Mouse (Mus musculus): ENCODE results near the gene Fras1. TPM values are rescaled to one million over a fixed set of nuclear protein-coding genes. Genes with fewer than 3 reads are reported as not detected.
A peak's percentile ranks its signal among the peaks of the same experiment; 100 is the strongest.

Fras1 gene
- polyA plus RNA-seq, 1 experiment from 2014 or later, result 4.2 TPM

DNA sequence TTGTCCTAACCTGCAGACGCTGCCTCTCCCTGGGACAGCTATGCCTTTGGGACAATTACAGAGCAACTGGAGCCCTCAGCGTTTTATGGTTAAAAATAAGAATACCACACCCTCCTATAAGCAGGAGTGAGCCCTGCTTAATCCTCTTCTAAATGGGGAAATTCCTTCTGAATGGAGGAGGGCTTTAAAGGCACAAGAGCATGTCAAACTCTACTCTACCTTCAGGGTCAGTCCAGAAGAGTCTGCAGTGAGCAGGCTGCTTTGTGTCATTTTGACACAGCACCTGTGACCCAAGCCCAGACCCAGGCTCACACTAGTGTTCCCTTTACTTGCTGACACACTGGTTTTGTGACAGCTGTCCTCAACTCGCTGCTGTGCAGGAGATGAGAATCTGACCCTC lies 307.3 kb downstream of the Fras1 start:
- Histone ChIP-seq H3K4me1 (ENCODE audit: control insufficient read depth, insufficient read depth, low read length) (no peaks in the 10 kb centered on the region), H3K9me3 (replicated peaks; ENCODE audit: control insufficient read depth, low read length, poor library complexity, severe bottlenecking) (no peaks in the 10 kb centered on the region), H3K27ac (ENCODE audit: low read length) (no peak overlapping the region), H3K27me3 (ENCODE audit: control insufficient read depth, insufficient read depth, low read depth, low read length) (no peaks in the 10 kb centered on the region), H3K36me3 (ENCODE audit: control insufficient read depth, insufficient read depth, low read length) (no peaks in the 10 kb centered on the region), H3K4me2 (ENCODE audit: low read length) (no peak overlapping the region), H3K4me3 (ENCODE audit: low read depth, low read length) (no peak overlapping the region), H3K9ac (ENCODE audit: low read depth, low read length) (no peak overlapping the region)
- no peak for ATAC-seq
- 31% methylated on average over 3 of the region's 3 CpGs for WGBS

- no peak overlapping the region for H3K9ac ChIP-seq (ENCODE audit: low read depth, low read length)
- H3K4me1 ChIP-seq (ENCODE audit: control insufficient read depth, insufficient read depth, low read length), result no peaks in the 10 kb centered on the region
- 84% methylated on average over 2 of the region's 2 CpGs for WGBS
- H3K27me3 ChIP-seq (ENCODE audit: control insufficient read depth, insufficient read depth, low read depth, low read length), result no peaks in the 10 kb centered on the region
- ATAC-seq, result no peak
- H3K27ac ChIP-seq (ENCODE audit: low read length), result no peak overlapping the region
- no peaks in the 10 kb centered on the region for H3K36me3 ChIP-seq (ENCODE audit: control insufficient read depth, insufficient read depth, low read length)
- H3K4me2 ChIP-seq (ENCODE audit: low read length), result no peak overlapping the region
- H3K4me3 ChIP-seq (ENCODE audit: low read depth, low read length), result no peak overlapping the region
- 0 out of 2 replicates have a peak, but pooled peaks cover 3% of the 10 kb centered on the region for H3K9me3 ChIP-seq (replicated peaks; ENCODE audit: control insufficient read depth, low read length, poor library complexity, severe bottlenecking)
Measured at GRCm38 (mm10) chr5:96682777-96683176, 309.0 kb downstream of the Fras1 start.

GRCm38 (mm10) chr5:96688885-96689284 lies 315.1 kb downstream of the Fras1 start:
- Histone ChIP-seq H3K27me3 (ENCODE audit: control insufficient read depth, insufficient read depth, low read depth, low read length) (no peaks in the 10 kb centered on the region), H3K9me3 (replicated peaks; ENCODE audit: control insufficient read depth, low read length, poor library complexity, severe bottlenecking) (0 out of 2 replicates have a peak, but pooled peaks cover 3% of the 10 kb centered on the region), H3K9ac (ENCODE audit: low read depth, low read length) (no peak overlapping the region), H3K4me3 (ENCODE audit: low read depth, low read length) (no peak overlapping the region), H3K4me2 (ENCODE audit: low read length) (no peak overlapping the region), H3K36me3 (ENCODE audit: control insufficient read depth, insufficient read depth, low read length) (no peaks in the 10 kb centered on the region), H3K4me1 (ENCODE audit: control insufficient read depth, insufficient read depth, low read length) (no peaks in the 10 kb centered on the region), H3K27ac (ENCODE audit: low read length) (no peak overlapping the region)
- 74% methylated on average over 2 of the region's 2 CpGs for WGBS
- ATAC-seq, result no peak

DNA sequence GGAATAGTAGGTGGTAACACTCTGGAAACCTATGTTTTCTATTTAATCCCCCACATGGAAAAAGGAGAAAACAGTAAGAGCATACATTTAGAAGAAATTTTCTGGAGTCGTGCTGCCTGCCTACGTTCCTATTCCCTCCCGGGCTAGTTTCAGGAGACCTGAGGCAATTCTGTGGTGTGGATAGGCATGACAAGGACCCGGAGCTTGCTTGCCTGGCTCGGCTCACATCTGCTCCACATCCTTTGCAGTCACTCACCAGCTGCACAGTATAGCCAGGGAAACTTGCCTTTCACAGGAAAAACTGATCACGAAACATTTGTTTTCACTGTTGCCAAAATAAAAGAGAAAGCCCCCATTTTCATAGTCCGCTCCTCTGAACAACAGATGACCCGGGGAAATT lies 325.2 kb downstream of the Fras1 start:
- ATAC-seq, result no peak
- Histone ChIP-seq H3K27ac (ENCODE audit: low read length) (no peak overlapping the region), H3K36me3 (ENCODE audit: control insufficient read depth, insufficient read depth, low read length) (no peaks in the 10 kb centered on the region), H3K9me3 (replicated peaks; ENCODE audit: control insufficient read depth, low read length, poor library complexity, severe bottlenecking) (no peaks in the 10 kb centered on the region), H3K4me1 (ENCODE audit: control insufficient read depth, insufficient read depth, low read length) (peaks cover 15% of the 10 kb centered on the region), H3K4me2 (ENCODE audit: low read length) (no peak overlapping the region), H3K4me3 (ENCODE audit: low read depth, low read length) (no peak overlapping the region), H3K27me3 (ENCODE audit: control insufficient read depth, insufficient read depth, low read depth, low read length) (no peaks in the 10 kb centered on the region), H3K9ac (ENCODE audit: low read depth, low read length) (no peak overlapping the region)
- 78% methylated on average over 8 of the region's 8 CpGs for WGBS

GRCm38 (mm10) chr5:96702706-96703625 lies 329.2 kb downstream of the Fras1 start:
- Histone ChIP-seq H3K4me1 (ENCODE audit: control insufficient read depth, insufficient read depth, low read length) (peaks cover 15% of the 10 kb centered on the region), H3K4me2 (ENCODE audit: low read length) (peak overlapping the region; percentile 19), H3K36me3 (ENCODE audit: control insufficient read depth, insufficient read depth, low read length) (no peaks in the 10 kb centered on the region), H3K27ac (ENCODE audit: low read length) (0 out of 2 replicates have a peak overlapping the region, but pooled peaks have one; percentile 43), H3K9me3 (replicated peaks; ENCODE audit: control insufficient read depth, low read length, poor library complexity, severe bottlenecking) (no peaks in the 10 kb centered on the region), H3K9ac (ENCODE audit: low read depth, low read length) (peak overlapping the region; percentile 55), H3K4me3 (ENCODE audit: low read depth, low read length) (no peak overlapping the region), H3K27me3 (ENCODE audit: control insufficient read depth, insufficient read depth, low read depth, low read length) (no peaks in the 10 kb centered on the region)
- 30% methylated on average over 22 of the region's 22 CpGs for WGBS
- peak; percentile 84 for ATAC-seq

GRCm38 (mm10) chr5:96708515-96708914 lies 334.8 kb downstream of the Fras1 start:
- 0 out of 2 replicates have a peak, but pooled peaks have one; percentile 26 for ATAC-seq
- H3K4me1 ChIP-seq (ENCODE audit: control insufficient read depth, insufficient read depth, low read length), result peaks cover 3% of the 10 kb centered on the region; the same call in 1 of the 2 replicates
- no peaks in the 10 kb centered on the region for H3K9me3 ChIP-seq (replicated peaks; ENCODE audit: control insufficient read depth, low read length, poor library complexity, severe bottlenecking)
- no peaks in the 10 kb centered on the region for H3K27me3 ChIP-seq (ENCODE audit: control insufficient read depth, insufficient read depth, low read depth, low read length)
- H3K9ac ChIP-seq (ENCODE audit: low read depth, low read length), result no peak overlapping the region
- H3K36me3 ChIP-seq (ENCODE audit: control insufficient read depth, insufficient read depth, low read length), result no peaks in the 10 kb centered on the region
- no peak overlapping the region for H3K4me3 ChIP-seq (ENCODE audit: low read depth, low read length)
- H3K27ac ChIP-seq (ENCODE audit: low read length), result no peak overlapping the region
- WGBS, result 63% methylated on average over 10 of the region's 10 CpGs
- no peak overlapping the region for H3K4me2 ChIP-seq (ENCODE audit: low read length)

DNA sequence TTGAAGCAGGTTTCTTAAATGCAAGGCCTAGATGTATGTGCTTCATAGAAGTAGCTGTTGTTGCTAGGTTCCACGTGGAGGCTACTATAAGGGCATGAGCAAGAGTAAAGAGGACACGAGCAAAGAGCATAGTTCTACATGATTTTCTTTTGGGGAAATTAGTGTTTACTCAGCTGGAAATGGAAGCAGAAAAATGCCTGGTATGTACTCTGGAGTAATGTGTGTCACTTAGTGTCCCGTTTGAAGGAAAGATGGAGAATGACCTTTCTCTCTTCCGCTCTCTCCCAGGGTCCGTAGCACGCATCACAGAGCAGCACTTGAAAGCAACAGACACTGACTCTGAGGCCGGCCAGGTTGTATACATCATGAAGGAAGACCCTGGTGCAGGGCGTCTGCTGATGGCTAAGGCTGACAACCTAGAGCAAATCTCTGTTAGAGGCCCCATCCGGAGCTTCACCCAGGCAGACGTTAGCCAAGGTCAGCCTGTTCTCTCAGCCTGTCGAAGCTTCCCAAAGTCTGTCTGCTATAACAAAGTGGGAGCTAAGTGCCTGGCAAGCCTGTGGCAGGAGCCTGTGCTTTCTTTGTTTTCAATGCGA lies 338.4 kb downstream of the Fras1 start:
- Histone ChIP-seq H3K36me3 (ENCODE audit: control insufficient read depth, insufficient read depth, low read length) (no peaks in the 10 kb centered on the region), H3K4me3 (ENCODE audit: low read depth, low read length) (no peak overlapping the region), H3K4me1 (ENCODE audit: control insufficient read depth, insufficient read depth, low read length) (peaks cover 13% of the 10 kb centered on the region), H3K27me3 (ENCODE audit: control insufficient read depth, insufficient read depth, low read depth, low read length) (no peaks in the 10 kb centered on the region), H3K27ac (ENCODE audit: low read length) (no peak overlapping the region), H3K9ac (ENCODE audit: low read depth, low read length) (no peak overlapping the region), H3K9me3 (replicated peaks; ENCODE audit: control insufficient read depth, low read length, poor library complexity, severe bottlenecking) (no peaks in the 10 kb centered on the region), H3K4me2 (ENCODE audit: low read length) (no peak overlapping the region)
- ATAC-seq, result no peak
- WGBS, result 65% methylated on average over 12 of the region's 12 CpGs

GRCm38 (mm10) chr5:96712799-96713198 lies 339.0 kb downstream of the Fras1 start:
- Histone ChIP-seq H3K4me1 (ENCODE audit: control insufficient read depth, insufficient read depth, low read length) (peaks cover 13% of the 10 kb centered on the region), H3K4me2 (ENCODE audit: low read length) (no peak overlapping the region), H3K27me3 (ENCODE audit: control insufficient read depth, insufficient read depth, low read depth, low read length) (no peaks in the 10 kb centered on the region), H3K36me3 (ENCODE audit: control insufficient read depth, insufficient read depth, low read length) (no peaks in the 10 kb centered on the region), H3K27ac (ENCODE audit: low read length) (no peak overlapping the region), H3K9me3 (replicated peaks; ENCODE audit: control insufficient read depth, low read length, poor library complexity, severe bottlenecking) (no peaks in the 10 kb centered on the region), H3K4me3 (ENCODE audit: low read depth, low read length) (no peak overlapping the region), H3K9ac (ENCODE audit: low read depth, low read length) (no peak overlapping the region)
- no peak for ATAC-seq
- 73% methylated on average over 4 of the region's 4 CpGs for WGBS
